Mouse (Mus musculus) thymus, postnatal 25 days (tissue): ENCODE measurements at regions not wholly inside any gene's neighbourhood (a gene's known extent, or its start where the extent isn't known, plus 50 kb on each side); places are given as distances from the start of the nearest gene placed in this dataset.

Experiments used
- DNase-seq: peaks from one replicate; pipeline ENCODE4 v3.0.0; 2022

- no peak for DNase-seq
Observed at GRCm38 (mm10) chr2:50687222-50687621, 390.6 kb upstream of the Mmadhc start.

- peak; percentile 20 for DNase-seq
Observed at GRCm38 (mm10) chr2:50677456-50677855, 380.9 kb upstream of the Mmadhc start.

GRCm38 (mm10) chr2:50675736-50676550 lies 379.3 kb upstream of the Mmadhc start:
- DNase-seq, result no peak

GRCm38 (mm10) chr2:50674856-50675175 lies 378.2 kb upstream of the Mmadhc start:
- no peak for DNase-seq

GRCm38 (mm10) chr2:50674151-50674855 lies 377.7 kb upstream of the Mmadhc start:
- DNase-seq, result no peak

- DNase-seq, result no peak
Observed at GRCm38 (mm10) chr2:50669297-50669696, 372.7 kb upstream of the Mmadhc start.

- no peak for DNase-seq
Observed at GRCm38 (mm10) chr2:50668789-50669188, 372.2 kb upstream of the Mmadhc start.

- no peak for DNase-seq
Observed at GRCm38 (mm10) chr2:50667180-50667579, 370.6 kb upstream of the Mmadhc start.

- DNase-seq, result no peak
Observed at GRCm38 (mm10) chr2:50662504-50662903, 365.9 kb upstream of the Mmadhc start.

- no peak for DNase-seq
Observed at GRCm38 (mm10) chr2:50660000-50660399, 363.4 kb upstream of the Mmadhc start.

- DNase-seq, result no peak
Observed at GRCm38 (mm10) chr2:50657826-50658225, 361.2 kb upstream of the Mmadhc start.

- DNase-seq, result no peak
Observed at GRCm38 (mm10) chr2:50656351-50656750, 359.8 kb upstream of the Mmadhc start.

GRCm38 (mm10) chr2:50654953-50655324 lies 358.3 kb upstream of the Mmadhc start:
- DNase-seq, result no peak

GRCm38 (mm10) chr2:50654221-50654952 lies 357.8 kb upstream of the Mmadhc start:
- DNase-seq, result no peak

GRCm38 (mm10) chr2:50653121-50653615 lies 356.6 kb upstream of the Mmadhc start:
- no peak for DNase-seq

- no peak for DNase-seq
Observed at GRCm38 (mm10) chr2:50649656-50650055, 353.1 kb upstream of the Mmadhc start.

GRCm38 (mm10) chr2:50643219-50643618 lies 346.6 kb upstream of the Mmadhc start:
- DNase-seq, result no peak

GRCm38 (mm10) chr2:50642198-50642597 lies 345.6 kb upstream of the Mmadhc start:
- no peak for DNase-seq

GRCm38 (mm10) chr2:50635896-50636295 lies 339.3 kb upstream of the Mmadhc start:
- DNase-seq, result no peak

- no peak for DNase-seq
Observed at GRCm38 (mm10) chr2:50631786-50632185, 335.2 kb upstream of the Mmadhc start.

GRCm38 (mm10) chr2:50627501-50627900 lies 330.9 kb upstream of the Mmadhc start:
- no peak for DNase-seq

GRCm38 (mm10) chr2:50625233-50625749 lies 328.7 kb upstream of the Mmadhc start:
- DNase-seq, result no peak

- no peak for DNase-seq
Observed at GRCm38 (mm10) chr2:50609086-50609485, 312.5 kb upstream of the Mmadhc start.
